Mouse (Mus musculus) E14TG2a.4 (cell line): Measurements from ENCODE around the gene Luzp1.

Experiments used
- H3K27me3 ChIP-seq: 2 replicates; pipeline ENCODE4 v1.6.1; 2014; ENCODE audit warnings: low read length, control low read depth; ENCODE audit not compliant: insufficient read depth
- H3K36me3 ChIP-seq: 2 replicates; pipeline ENCODE4 v1.6.1; 2014; ENCODE audit warnings: low read length, control low read depth; ENCODE audit not compliant: insufficient read depth
- H3K4me1 ChIP-seq: replicated peaks from 2 replicates; pipeline ENCODE4 v1.6.1; 2014; ENCODE audit warnings: low read depth, low read length, control low read depth
- H3K4me3 ChIP-seq: replicated peaks from 2 replicates; pipeline ENCODE4 v1.5.1; 2014; ENCODE audit warnings: mild to moderate bottlenecking, low read length
- H3K9me3 ChIP-seq: 2 replicates; pipeline ENCODE4 v1.6.1; 2014; ENCODE audit warnings: low read length, control low read depth
- CTCF ChIP-seq: conservative IDR thresholded peaks from 2 replicates; pipeline ENCODE4 v1.5.1; 2014; ENCODE audit warnings: low read length
- NANOG ChIP-seq: IDR thresholded peaks from 2 replicates; pipeline ENCODE4 v1.6.1; 2014; ENCODE audit warnings: borderline replicate concordance, low read length, mixed read lengths
- POU5F1 ChIP-seq: IDR thresholded peaks from 2 replicates; pipeline ENCODE4 v1.6.1; 2014; ENCODE audit warnings: low read length, borderline replicate concordance

Luzp1 gene

GRCm38 (mm10) chr4:136458276-136458675 lies 11.3 kb upstream of the Luzp1 start:
- TF ChIP-seq NANOG (no peak), POU5F1 (no peak), CTCF (no peak)
- no peaks in the 10 kb centered on the region for H3K27me3 ChIP-seq
- no peak overlapping the region for H3K4me3 ChIP-seq
- H3K36me3 ChIP-seq = no peaks in the 10 kb centered on the region
- no peaks in the 10 kb centered on the region for H3K9me3 ChIP-seq
- H3K4me1 ChIP-seq = peaks cover 70% of the 10 kb centered on the region

DNA sequence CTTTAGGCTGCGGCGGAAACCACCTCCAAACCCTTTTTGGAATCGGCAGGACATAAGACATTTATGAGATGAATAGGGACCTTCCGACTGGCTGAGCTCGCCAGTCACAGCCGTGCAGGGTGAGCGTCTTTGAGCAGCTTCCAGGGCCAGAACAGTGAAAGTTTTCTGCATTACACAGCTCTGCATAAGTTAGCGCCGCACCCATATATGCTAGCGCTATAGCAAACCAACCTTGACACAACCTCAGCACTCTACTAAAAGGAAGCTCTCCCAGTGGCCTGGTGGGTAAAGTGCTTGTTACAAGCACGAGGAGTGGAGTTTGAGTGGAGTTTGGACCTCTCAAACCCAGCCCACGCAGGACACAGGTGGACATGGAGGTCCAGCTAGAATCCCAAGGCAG lies 10.4 kb upstream of the Luzp1 start:
- Histone ChIP-seq H3K9me3 (no peaks in the 10 kb centered on the region), H3K27me3 (no peaks in the 10 kb centered on the region), H3K4me1 (peaks cover 80% of the 10 kb centered on the region), H3K36me3 (no peaks in the 10 kb centered on the region), H3K4me3 (peak overlapping the region; percentile 52)
- TF ChIP-seq CTCF (no peak), NANOG (no peak), POU5F1 (no peak)

GRCm38 (mm10) chr4:136461206-136461605 lies 8.4 kb upstream of the Luzp1 start:
- TF ChIP-seq NANOG (no peak), POU5F1 (no peak), CTCF (no peak)
- Histone ChIP-seq H3K27me3 (no peaks in the 10 kb centered on the region), H3K36me3 (peaks cover 6% of the 10 kb centered on the region; the same call in 1 of the 2 replicates), H3K4me3 (peak overlapping the region; percentile 87), H3K4me1 (peaks cover 85% of the 10 kb centered on the region), H3K9me3 (no peaks in the 10 kb centered on the region)

DNA sequence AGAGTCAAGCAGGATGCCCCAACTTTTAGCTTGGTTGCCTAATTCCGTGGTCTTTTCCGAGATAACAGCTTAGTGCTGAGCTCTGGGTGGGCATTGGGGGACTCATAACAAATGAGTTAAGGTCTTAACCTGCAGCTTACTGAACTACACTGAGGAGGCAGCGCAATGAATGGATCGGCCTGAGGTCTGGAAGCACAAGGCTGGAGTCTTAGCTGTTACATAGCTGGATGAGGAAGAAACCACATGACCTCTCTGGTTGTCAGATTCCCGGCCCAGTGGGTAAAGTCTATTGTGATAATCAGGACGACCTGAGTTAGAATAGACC lies 7.8 kb upstream of the Luzp1 start:
- peaks cover 83% of the 10 kb centered on the region for H3K4me1 ChIP-seq
- no peaks in the 10 kb centered on the region for H3K27me3 ChIP-seq
- no peak for TF ChIP-seq CTCF
- TF ChIP-seq NANOG = no peak
- TF ChIP-seq POU5F1 = no peak
- H3K4me3 ChIP-seq = peak overlapping the region; percentile 87
- H3K9me3 ChIP-seq = no peaks in the 10 kb centered on the region
- H3K36me3 ChIP-seq = peaks cover 8% of the 10 kb centered on the region; the same call in 1 of the 2 replicates

DNA sequence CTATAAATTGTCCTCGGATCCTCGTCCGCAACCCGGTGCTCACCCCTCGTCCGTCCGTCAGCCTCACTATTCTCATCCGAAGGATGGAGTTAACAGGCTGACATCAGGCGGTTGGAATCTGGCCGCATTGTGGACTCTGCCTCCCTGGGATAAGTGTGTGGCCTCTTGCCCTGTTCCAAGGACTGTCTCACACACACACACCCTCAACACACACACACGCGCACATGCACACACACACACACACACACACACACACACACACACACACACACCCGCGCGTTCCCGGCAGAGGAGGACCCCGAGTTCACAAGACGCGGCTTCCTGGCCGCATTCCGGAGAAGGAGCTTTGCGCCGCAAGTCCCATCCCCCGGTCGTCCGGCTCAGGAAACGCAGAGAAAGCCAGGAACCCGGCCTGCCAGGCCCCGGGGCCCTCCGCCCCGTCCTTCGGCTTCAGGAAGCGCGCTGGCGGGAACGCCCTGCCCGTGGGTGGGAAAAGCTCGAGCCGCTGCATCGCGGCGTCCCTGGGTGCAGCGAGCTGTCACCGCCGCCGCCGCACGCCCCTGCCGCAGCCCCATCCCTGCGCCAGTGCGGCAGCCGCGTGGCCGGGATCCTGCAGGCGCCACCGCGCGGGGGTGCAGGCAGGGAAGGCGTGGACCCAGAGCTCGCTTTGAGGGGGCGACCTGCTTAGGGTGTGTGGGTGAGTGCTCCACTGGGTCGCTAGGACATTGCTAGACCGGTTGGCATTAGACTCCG lies 7.3 kb upstream of the Luzp1 start, which contains the start of gene 6030445D17Rik:
TSS of gene 6030445D17Rik (plus strand) at position 165 of the 753 bp plus-strand sequence.
- Histone ChIP-seq H3K4me1 (peaks cover 79% of the 10 kb centered on the region), H3K9me3 (no peaks in the 10 kb centered on the region), H3K4me3 (peak within 1 kb of the TSS; percentile 87), H3K27me3 (no peaks in the 10 kb centered on the region), H3K36me3 (peaks cover 8% of the 10 kb centered on the region; the same call in 1 of the 2 replicates)
- no peak for TF ChIP-seq CTCF
- TF ChIP-seq POU5F1 = no peak
- TF ChIP-seq NANOG = no peak

DNA sequence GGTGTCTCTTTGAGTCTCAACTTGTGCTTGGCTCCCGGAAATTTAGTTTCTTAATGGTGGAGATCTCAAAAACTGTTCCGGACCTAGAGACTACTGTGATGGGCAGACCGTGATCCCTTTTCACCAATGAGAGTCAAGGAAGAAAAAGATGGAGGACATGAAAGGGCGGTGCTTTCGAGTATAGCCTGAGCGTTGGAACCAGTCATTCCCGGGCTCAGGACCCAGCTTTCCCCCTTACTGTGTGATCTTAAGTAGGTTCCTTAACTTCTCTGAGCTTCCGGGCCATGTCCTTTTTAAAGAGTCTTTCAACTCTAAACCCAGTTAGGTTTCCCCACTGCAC lies 6.8 kb upstream of the Luzp1 start:
- Histone ChIP-seq H3K9me3 (no peaks in the 10 kb centered on the region), H3K36me3 (peaks cover 8% of the 10 kb centered on the region; the same call in 1 of the 2 replicates), H3K27me3 (no peaks in the 10 kb centered on the region), H3K4me1 (peaks cover 79% of the 10 kb centered on the region), H3K4me3 (peak overlapping the region; percentile 87)
- TF ChIP-seq POU5F1 (no peak), NANOG (no peak), CTCF (no peak)

DNA sequence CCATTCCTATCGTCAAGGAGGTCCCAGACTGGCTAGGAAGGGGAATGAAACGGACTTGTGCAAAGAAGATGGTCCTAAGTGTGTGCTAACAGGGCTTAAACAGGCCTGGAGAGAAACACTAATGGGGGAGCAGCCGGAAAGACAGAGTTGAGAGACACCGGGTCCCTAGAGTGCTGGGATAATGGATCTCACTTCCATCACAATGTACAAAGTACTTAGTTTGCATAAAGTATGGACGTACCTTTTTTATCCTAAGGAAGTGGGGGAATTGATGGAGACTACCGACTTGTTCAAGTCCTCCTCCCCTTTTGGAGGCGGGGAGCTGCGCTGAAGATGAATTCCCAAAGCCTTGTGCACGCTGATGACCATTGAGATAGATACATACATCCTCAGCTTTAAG lies 6.1 kb upstream of the Luzp1 start:
- Histone ChIP-seq H3K27me3 (no peaks in the 10 kb centered on the region), H3K4me1 (peaks cover 79% of the 10 kb centered on the region), H3K4me3 (peak overlapping the region; percentile 87), H3K9me3 (no peaks in the 10 kb centered on the region), H3K36me3 (peaks cover 8% of the 10 kb centered on the region; the same call in 1 of the 2 replicates)
- TF ChIP-seq POU5F1 (peak; percentile 19; the same call in 1 of the 2 replicates), NANOG (no peak), CTCF (no peak)

DNA sequence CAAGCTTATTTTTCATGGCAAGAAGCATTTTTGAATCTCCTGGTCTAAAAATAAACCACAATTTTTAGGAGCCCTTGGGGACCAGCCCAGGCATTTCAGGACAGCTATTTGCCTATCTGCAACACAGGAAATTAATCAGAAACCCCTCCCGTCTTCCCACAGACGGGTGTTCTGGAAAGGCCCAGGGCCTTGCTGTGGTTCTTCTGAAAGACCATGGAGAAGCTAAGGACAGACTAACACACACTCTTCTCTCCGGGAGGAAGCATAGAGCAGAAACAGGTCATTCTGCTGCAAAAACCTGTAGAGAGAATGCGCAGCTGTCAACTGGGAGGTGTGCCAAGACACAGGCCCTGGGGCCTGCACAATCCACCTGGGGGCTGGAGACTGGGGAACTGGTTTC lies 3.3 kb upstream of the Luzp1 start:
- TF ChIP-seq CTCF (no peak), NANOG (no peak), POU5F1 (no peak)
- Histone ChIP-seq H3K4me3 (no peak overlapping the region), H3K9me3 (no peaks in the 10 kb centered on the region), H3K27me3 (no peaks in the 10 kb centered on the region), H3K4me1 (peaks cover 70% of the 10 kb centered on the region), H3K36me3 (peaks cover 8% of the 10 kb centered on the region; the same call in 1 of the 2 replicates)
